Mouse (Mus musculus) hindbrain, embryonic 15.5 days (tissue): Measurements from ENCODE around the gene Ate1. TPM values are rescaled to one million over a fixed set of nuclear protein-coding genes. Genes with fewer than 3 reads are reported as not detected.

Experiments used
- ATAC-seq: fragments of 200-750 bp; cut with Nextera tagmentation; 2 replicates; pipeline ENCODE4 v1.8.0; 2017; ENCODE audit warnings: low read depth, moderate number of reproducible peaks, moderate TSS enrichment; ENCODE audit not compliant: low FRiP score
- H3K27ac ChIP-seq: fragments of 300-500 bp; sonication (generic); replicated peaks from 2 replicates; pipeline ENCODE4 v1.5.1; 2015; ENCODE audit warnings: mild to moderate bottlenecking, inconsistent platforms
- H3K27me3 ChIP-seq: fragments of 300-500 bp; sonication (generic); 2 replicates; pipeline ENCODE4 v1.6.1; 2015; ENCODE audit warnings: control low read depth, inconsistent platforms
- H3K36me3 ChIP-seq: fragments of 300-500 bp; sonication (generic); 2 replicates; pipeline ENCODE4 v1.6.1; 2015; ENCODE audit warnings: control low read depth, inconsistent platforms
- H3K4me1 ChIP-seq: fragments of 300-500 bp; sonication (generic); replicated peaks from 2 replicates; pipeline ENCODE4 v1.6.1; 2015; ENCODE audit warnings: control low read depth, inconsistent platforms
- H3K4me2 ChIP-seq: fragments of 300-500 bp; sonication (generic); 2 replicates; pipeline ENCODE4 v1.6.1; 2015; ENCODE audit warnings: moderate library complexity, mild to moderate bottlenecking, inconsistent platforms
- H3K4me3 ChIP-seq: fragments of 300-500 bp; sonication (generic); 2 replicates; pipeline ENCODE4 v1.5.1; 2015; ENCODE audit warnings: mild to moderate bottlenecking, inconsistent platforms
- H3K9ac ChIP-seq: fragments of 300-500 bp; sonication (generic); 2 replicates; pipeline ENCODE4 v1.6.1; 2015; ENCODE audit warnings: inconsistent platforms
- H3K9me3 ChIP-seq: fragments of 300-500 bp; sonication (generic); 2 replicates; pipeline ENCODE4 v1.6.1; 2016; ENCODE audit warnings: control low read depth, inconsistent platforms
- WGBS: fragments of 180-500 bp; shearing (Covaris S2); methylation state at CpG from one replicate; pipeline ENCODE4 v1.1.7; 2015; 5-methylcytosine and 5-hydroxymethylcytosine counted together
- polyA plus RNA-seq: library from polyadenylated mRNA; unstranded; fragments of >200 nt; fragmentation: Nextera tagmentation; extraction: Ambion mirVana; gene quantifications from 2 replicates; pipeline ENCODE4 v1.2.1, GENCODE M21; 2015

Gene Ate1
- polyA plus RNA-seq, 1 experiment from 2014 or later, result 110 TPM

GRCm38 (mm10) chr7:130365711-130366110 is 154.5 kb downstream of the Ate1 start:
- WGBS, result 97% methylated on average over 10 of the region's 10 CpGs
- no peaks in the 10 kb centered on the region for H3K36me3 ChIP-seq
- H3K9ac ChIP-seq, result no peak overlapping the region
- H3K4me2 ChIP-seq, result no peak overlapping the region
- H3K27ac ChIP-seq, result no peak overlapping the region
- no peak overlapping the region for H3K4me3 ChIP-seq
- peaks cover 31% of the 10 kb centered on the region for H3K4me1 ChIP-seq
- ATAC-seq, result no peak
- no peaks in the 10 kb centered on the region for H3K27me3 ChIP-seq
- no peaks in the 10 kb centered on the region for H3K9me3 ChIP-seq

Other genes with a start within 250 kb of the Ate1 start
- 81.4 and 86.2 TPM in 2 replicates for gene Nsmce4a, start 52.7 kb upstream of the Ate1 start, polyA plus RNA-seq
- gene Tacc2, start 57.1 kb upstream of the Ate1 start, polyA plus RNA-seq, result 62.1 and 65.3 TPM in 2 replicates